Mouse (Mus musculus) kidney, adult 2 months (tissue): ENCODE data around the gene Odr4.

Experiments used
- CTCF ChIP-seq: fragments of 200-500 bp; conservative IDR thresholded peaks from 2 replicates; pipeline ENCODE4 v1.5.1; 2011; ENCODE audit warnings: low read depth, mild to moderate bottlenecking, control low read depth, low read length, moderate library complexity, mixed read lengths; ENCODE audit not compliant: insufficient read depth, insufficient read length
- POLR2A ChIP-seq: fragments of 200-500 bp; IDR thresholded peaks from one replicate; pipeline ENCODE4 v1.6.1; 2011; ENCODE audit warnings: low read depth, low read length, control low read depth

GRCm38 (mm10) chr1:150360864-150361263, 32.0 kb downstream of the Odr4 start:
- TF ChIP-seq POLR2A (no peak), CTCF (no peak)
